ENCODE assay signal across 19 mouse cellular contexts in the genomic region with DNA sequence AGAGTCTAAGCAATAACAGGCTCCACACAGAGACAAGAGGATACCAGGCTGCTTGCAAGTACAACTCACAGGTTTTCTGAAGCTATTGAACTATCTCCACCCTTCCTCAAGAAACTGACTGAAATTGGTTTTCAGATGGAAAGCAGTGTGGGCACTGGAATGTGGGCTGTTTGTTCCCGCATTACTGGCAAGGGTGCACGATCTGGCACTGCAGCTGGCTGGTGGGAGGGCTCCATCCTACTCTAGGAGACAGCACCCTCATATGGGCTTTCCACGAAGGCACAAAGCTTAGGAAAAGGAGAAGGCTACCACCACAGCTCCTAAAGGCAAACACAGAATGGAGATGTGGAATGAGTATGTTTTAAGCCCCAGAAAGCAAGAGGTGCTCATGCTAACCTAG. TPM values are rescaled to one million over a fixed set of nuclear protein-coding genes. Genes with fewer than 3 reads are reported as not detected.
DNase-seq lines count a peak whose midpoint lies in the region; ATAC-seq and TF ChIP-seq lines count a peak whose summit lies in the region.
"Had no signal": no experiment of that assay in that cellular context is flagged by ENCODE, and none has a peak within 500 bp of the region (broad histone marks: within the 10 kb centered on the region; RNA-seq: fewer than 3 reads in every experiment).

No protein-coding gene starts in this region.

- 73% methylated on average over 3 of the region's 3 CpGs for WGBS in midbrain, embryonic 11.5 days

- H3K27ac ChIP-seq in cortical plate, adult 2 months (ENCODE audit: insufficient read depth, low read length) = no peak overlapping the region
- no peak overlapping the region for H3K27ac ChIP-seq in midbrain, embryonic 11.5 days (ENCODE audit: low read depth, low read length)
- H3K27ac ChIP-seq: embryonic facial prominence, embryonic 10.5 days; forebrain, embryonic 15.5 days; kidney, embryonic 15.5 days; liver, embryonic 12.5 days; neural tube, embryonic 13.5 days had no signal

- H3K27me3 ChIP-seq in midbrain, embryonic 11.5 days (ENCODE audit: control insufficient read depth, insufficient read depth, low read length) = no peaks in the 10 kb centered on the region; the same call in 1 of the 2 replicates
- H3K27me3 ChIP-seq: forebrain, embryonic 15.5 days had no signal

- no peaks in the 10 kb centered on the region for H3K9me3 ChIP-seq in midbrain, embryonic 11.5 days (ENCODE audit: control insufficient read depth, low read length)
- H3K9me3 ChIP-seq: embryonic facial prominence, embryonic 10.5 days; forebrain, embryonic 15.5 days; kidney, embryonic 15.5 days; liver, embryonic 12.5 days; megakaryocyte, embryonic 14.5 days; neural tube, embryonic 13.5 days had no signal

- no peak overlapping the region for H3K4me2 ChIP-seq in midbrain, embryonic 11.5 days
- H3K4me2 ChIP-seq: forebrain, embryonic 15.5 days; kidney, embryonic 15.5 days; liver, embryonic 12.5 days; neural tube, embryonic 13.5 days had no signal

- no peaks in the 10 kb centered on the region for H3K36me3 ChIP-seq in midbrain, embryonic 11.5 days (ENCODE audit: control insufficient read depth, insufficient read depth, low read length)
- H3K36me3 ChIP-seq: embryonic facial prominence, embryonic 10.5 days; forebrain, embryonic 15.5 days; kidney, embryonic 15.5 days; liver, embryonic 12.5 days; neural tube, embryonic 13.5 days had no signal

- H3K9ac ChIP-seq in midbrain, embryonic 11.5 days (ENCODE audit: low read length) = no peak overlapping the region
- H3K9ac ChIP-seq: forebrain, embryonic 15.5 days; kidney, embryonic 15.5 days; liver, embryonic 12.5 days; neural tube, embryonic 13.5 days had no signal

- no peak overlapping the region for H3K4me3 ChIP-seq in cortical plate, adult 2 months (ENCODE audit: insufficient read depth, low read length)
- H3K4me3 ChIP-seq in midbrain, embryonic 11.5 days (ENCODE audit: low read depth, low read length) = no peak overlapping the region
- H3K4me3 ChIP-seq: embryonic facial prominence, embryonic 10.5 days; erythroblast, embryonic 14.5 days; forebrain, embryonic 15.5 days; kidney, embryonic 15.5 days; liver, embryonic 12.5 days; megakaryocyte, embryonic 14.5 days; neural tube, embryonic 13.5 days had no signal

- no peak for TF ChIP-seq CTCF in cortical plate, adult 2 months (IDR thresholded peaks at IDR 0.05; ENCODE audit: extremely low read depth, insufficient read depth, low read length)

- ATAC-seq in midbrain, embryonic 11.5 days (ENCODE audit: low FRiP score) = no peak
- no peak for ATAC-seq in activated CD4-positive, CD25-positive, alpha-beta regulatory T cell, adult 4 months
- ATAC-seq: forebrain, embryonic 15.5 days; inflammation-experienced regulatory T-cells, adult 6 months; liver, embryonic 12.5 days; lung, postnatal 0 days had no signal

- TF ChIP-seq POLR2A in cortical plate, adult 2 months (IDR thresholded peaks at IDR 0.05; ENCODE audit: extremely low read depth, insufficient read depth, low read length) = 0 out of 2 replicates have a peak, but pooled peaks have one; percentile 18

- DNase-seq in frontal cortex, postnatal 25 days (ENCODE audit: low spot score in 2 of 2) = peak; percentile 32 to 39
- DNase-seq in layer of hippocampus, postnatal 14 days (ENCODE audit: low spot score in 2 of 2) = peak; percentile 61 to 83
- DNase-seq in right cerebral cortex, adult 2 months (ENCODE audit: low spot score in 2 of 2) = peak; percentile 80 to 83
- no peak for DNase-seq in adrenal gland, adult 2 months
- DNase-seq in midbrain, embryonic 11.5 days (ENCODE audit: low spot score, missing footprints) = no peak
- DNase-seq: adrenal gland, postnatal 36 days; cerebellum, postnatal 14 days; thymus, adult 18-20 months had no signal

- peaks cover 7% of the 10 kb centered on the region for H3K4me1 ChIP-seq in cortical plate, adult 2 months (ENCODE audit: control insufficient read depth, insufficient read depth, low read length)
- H3K4me1 ChIP-seq in midbrain, embryonic 11.5 days (ENCODE audit: control insufficient read depth, insufficient read depth, low read length) = peaks cover 3% of the 10 kb centered on the region; the same call in 1 of the 2 replicates
- H3K4me1 ChIP-seq: kidney, embryonic 15.5 days; liver, embryonic 12.5 days had no signal

RNA-seq across cellular contexts. Expression of gene Rps17, which starts 24.7 kb away (rescaled TPM):
- polyA plus RNA-seq in cortical plate, adult 2 months (2012; rRNA removed) = 862 and 880 TPM in 2 replicates
- 100 to 1,000 TPM; 554 to 595 TPM for total RNA-seq in layer of hippocampus, postnatal 14 days (2021)
- 1,000 to 10,000 TPM in 1 of 2 experiments, 100 to 1,000 TPM in 1; 944 to 1,235 TPM for total RNA-seq in adrenal gland, adult 2 months (2021)
- 351 and 362 TPM in 2 replicates for polyA plus RNA-seq in adrenal gland, adult 2 months (2012; rRNA removed)
- 1,045 and 1,155 TPM in 2 replicates for polyA plus RNA-seq in midbrain, embryonic 11.5 days (2014; fragmentation: Nextera tagmentation; extraction: Ambion mirVana)
- 1,000 to 10,000 TPM; 1,375 to 1,389 TPM for polyA plus RNA-seq in activated CD4-positive, CD25-positive, alpha-beta regulatory T cell, adult 4 months (2017; shearing (Covaris generic))

Comparison
In these comparisons a context has a peak if more than half of its experiments do, and no peak if none do; other contexts are left out.
1. DNase-seq: peak in frontal cortex, postnatal 25 days (2 of 2), layer of hippocampus, postnatal 14 days (2 of 2) and right cerebral cortex, adult 2 months (2 of 2); none in adrenal gland, adult 2 months (single experiment) and midbrain, embryonic 11.5 days (single experiment).